Mouse (Mus musculus) embryo, embryonic 10 days (tissue): ENCODE results near the gene Cct2.

Experiments used
- DNase-seq: peaks from one replicate; pipeline ENCODE4 v3.0.0-alpha.2; 2015; ENCODE audit warnings: low spot score

Gene Cct2

GRCm38 (mm10) chr10:117063254-117064021 is at the start of gene Cct2:
Gene Cct2 (minus strand): TSS chr10:117063814.
- DNase-seq, result peak; percentile 95

GRCm38 (mm10) chr10:117112545-117112944 is 48.9 kb upstream of the Cct2 start:
- DNase-seq, result no peak

- DNase-seq, result peak; percentile 37
These were observed 47.8 kb upstream of the Cct2 start for GRCm38 (mm10) chr10:117111455-117111854.

- no peak for DNase-seq
These were observed 46.7 kb upstream of the Cct2 start for GRCm38 (mm10) chr10:117110271-117110670.

GRCm38 (mm10) chr10:117106686-117107085 is 43.1 kb upstream of the Cct2 start:
- no peak for DNase-seq

GRCm38 (mm10) chr10:117106244-117106643 is 42.6 kb upstream of the Cct2 start:
- no peak for DNase-seq

- no peak for DNase-seq
These were observed 41.4 kb upstream of the Cct2 start for GRCm38 (mm10) chr10:117105015-117105414.

GRCm38 (mm10) chr10:117103854-117104598 is 40.4 kb upstream of the Cct2 start:
- no peak for DNase-seq

- no peak for DNase-seq
These were observed 36.6 kb upstream of the Cct2 start for GRCm38 (mm10) chr10:117100175-117100574.

GRCm38 (mm10) chr10:117097116-117097698 is 33.6 kb upstream of the Cct2 start:
- no peak for DNase-seq

GRCm38 (mm10) chr10:117096096-117096495 is 32.5 kb upstream of the Cct2 start:
- DNase-seq, result no peak

GRCm38 (mm10) chr10:117094504-117095329 is 31.1 kb upstream of the Cct2 start:
- DNase-seq, result peak; percentile 78

- no peak for DNase-seq
These were observed 26.0 kb upstream of the Cct2 start for GRCm38 (mm10) chr10:117089628-117090027.

GRCm38 (mm10) chr10:117081914-117082359 is 18.3 kb upstream of the Cct2 start:
- no peak for DNase-seq

- DNase-seq, result no peak
These were observed 17.7 kb upstream of the Cct2 start for GRCm38 (mm10) chr10:117081326-117081725.

- DNase-seq, result peak; percentile 70
These were observed 14.7 kb upstream of the Cct2 start for GRCm38 (mm10) chr10:117078284-117078683.

- DNase-seq, result no peak
These were observed 9.6 kb upstream of the Cct2 start for GRCm38 (mm10) chr10:117073176-117073575.

- DNase-seq, result no peak
These were observed 8.7 kb upstream of the Cct2 start for GRCm38 (mm10) chr10:117072191-117072888.

GRCm38 (mm10) chr10:117069109-117069508 is 5.5 kb upstream of the Cct2 start:
- DNase-seq, result no peak

GRCm38 (mm10) chr10:117064076-117064475 is 462 bp upstream of the Cct2 start:
- DNase-seq, result no peak

GRCm38 (mm10) chr10:117062894-117063253 is 740 bp downstream of the Cct2 start:
- no peak for DNase-seq
